Mouse (Mus musculus): ENCODE results near the gene Sec24b.

The Sec24b gene

GRCm38 (mm10) chr3:129970529-129971515 lies 90.5 kb downstream of the Sec24b start:
- DNase-seq: no peak

- DNase-seq: no peak
Measured at GRCm38 (mm10) chr3:129969432-129970395, 91.6 kb downstream of the Sec24b start, which contains the start of gene Mcub. Gene Mcub (minus strand): TSS chr3:129970206.

- no peak for DNase-seq
Measured at GRCm38 (mm10) chr3:129969031-129969430, 92.3 kb downstream of the Sec24b start.

- no peak for DNase-seq
Measured at GRCm38 (mm10) chr3:129967874-129968273, 93.5 kb downstream of the Sec24b start.

GRCm38 (mm10) chr3:129964681-129965080 lies 96.7 kb downstream of the Sec24b start:
- DNase-seq: no peak

DNA sequence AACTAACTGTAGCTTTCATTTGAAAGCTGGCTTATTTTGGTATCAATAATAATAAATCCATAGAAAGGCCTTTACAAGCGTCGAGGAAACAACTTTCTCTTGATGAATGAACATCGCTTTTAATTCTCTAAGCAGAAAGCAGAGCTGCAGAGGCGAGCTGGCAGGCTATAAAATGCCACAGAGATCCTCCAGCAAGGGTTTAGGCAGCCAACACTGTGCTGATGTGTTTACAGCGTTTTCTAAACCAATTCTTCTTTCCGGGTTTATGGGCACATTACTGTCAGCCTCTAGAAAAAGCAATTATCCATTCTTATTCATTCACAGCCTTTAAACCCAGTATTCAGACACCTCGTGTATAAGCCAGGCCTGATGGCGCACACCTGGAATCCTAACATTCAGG lies 98.8 kb downstream of the Sec24b start:
- no peak for DNase-seq

DNA sequence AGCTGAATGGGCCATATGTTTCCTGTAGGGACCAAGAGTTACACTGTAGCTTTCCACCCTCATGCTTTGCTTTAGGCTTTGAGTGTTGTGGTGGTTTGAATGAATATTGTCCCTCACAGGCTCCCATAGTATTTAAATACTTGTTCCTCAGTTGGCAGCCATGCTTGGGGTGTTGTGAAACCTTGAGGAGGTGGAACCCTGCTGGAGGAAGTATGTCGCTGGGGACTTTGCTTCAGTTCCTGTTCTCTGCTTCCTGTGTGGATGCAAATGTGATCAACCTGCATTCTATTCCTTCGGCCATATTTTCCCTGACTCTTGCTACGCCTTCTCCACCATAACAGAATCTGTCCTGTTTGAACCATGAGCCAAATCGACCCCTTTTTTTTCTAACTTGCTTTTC lies 108.1 kb downstream of the Sec24b start:
- DNase-seq: no peak

DNA sequence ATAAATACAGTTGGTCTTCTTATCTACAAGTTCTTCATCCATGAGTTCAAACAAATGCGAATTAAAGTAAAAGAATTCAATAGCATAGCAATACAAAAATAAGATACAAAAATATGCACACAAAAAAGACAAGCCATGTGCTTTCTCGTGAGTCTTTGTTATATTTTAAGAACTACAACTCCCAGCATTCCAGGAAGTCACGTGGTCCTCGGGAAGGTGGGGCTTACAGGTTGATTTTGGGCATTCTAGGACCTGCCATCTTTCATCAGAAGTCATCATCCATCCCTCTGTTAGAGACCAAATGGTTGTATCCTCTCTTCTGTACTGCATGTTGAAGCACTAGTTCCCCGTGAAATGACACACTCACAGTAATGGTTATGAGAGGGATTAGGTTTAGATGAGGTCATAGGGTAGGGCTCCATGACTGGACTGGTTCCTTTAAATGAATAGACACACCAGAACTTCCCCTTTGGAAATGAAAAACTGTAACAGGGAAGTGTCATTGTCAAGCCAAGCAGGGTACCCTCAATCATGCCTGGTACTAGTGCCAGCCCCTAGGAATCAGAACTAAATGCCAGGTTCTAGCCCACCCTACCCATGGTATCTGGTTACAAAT lies 112.1 kb downstream of the Sec24b start:
- DNase-seq: no peak

GRCm38 (mm10) chr3:129948359-129948758 lies 113.0 kb downstream of the Sec24b start:
- no peak for DNase-seq

- no peak for DNase-seq
Measured at GRCm38 (mm10) chr3:129946217-129946914, 115.0 kb downstream of the Sec24b start.

GRCm38 (mm10) chr3:129943813-129944212 lies 117.5 kb downstream of the Sec24b start:
- no peak for DNase-seq

DNA sequence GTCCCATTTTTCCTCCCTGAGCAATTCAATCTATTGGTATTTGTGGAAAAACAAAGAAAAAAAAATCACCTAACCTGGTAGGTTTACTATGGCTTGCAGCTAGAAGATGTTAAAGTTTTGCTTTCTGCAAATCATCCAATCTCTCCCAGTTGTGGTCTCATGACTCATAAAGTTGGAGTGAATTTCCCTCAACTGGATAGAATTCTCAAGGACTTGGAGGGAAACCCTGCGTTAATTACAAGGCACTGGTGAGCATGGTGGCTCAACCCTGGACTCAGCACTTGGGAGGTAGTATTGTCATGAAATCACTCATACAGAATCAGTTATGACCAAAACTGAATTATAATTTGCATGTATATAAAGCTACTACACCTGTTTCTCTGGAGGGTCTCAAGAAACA lies 120.1 kb downstream of the Sec24b start:
- no peak for DNase-seq

GRCm38 (mm10) chr3:129940780-129941179 lies 120.6 kb downstream of the Sec24b start:
- DNase-seq: no peak

DNA sequence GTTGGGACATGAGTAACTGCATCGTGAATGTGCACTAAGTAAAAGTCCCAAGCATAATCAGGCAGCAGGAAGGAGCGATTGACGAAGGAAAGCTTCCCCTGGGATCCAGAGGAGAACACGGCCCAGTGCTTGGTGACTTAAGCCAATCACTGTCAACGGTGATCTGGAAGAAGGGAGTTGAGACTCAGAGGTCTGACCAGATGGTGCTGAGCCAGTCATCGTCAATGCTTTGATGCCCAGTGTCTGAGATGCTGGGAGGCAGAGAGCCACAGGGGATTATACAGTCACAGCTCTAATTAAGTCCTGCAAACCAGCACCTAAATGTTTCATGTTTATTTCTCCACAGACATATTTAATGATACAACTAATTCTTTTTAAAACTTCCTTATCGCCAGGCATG lies 122.3 kb downstream of the Sec24b start:
- DNase-seq: no peak

DNA sequence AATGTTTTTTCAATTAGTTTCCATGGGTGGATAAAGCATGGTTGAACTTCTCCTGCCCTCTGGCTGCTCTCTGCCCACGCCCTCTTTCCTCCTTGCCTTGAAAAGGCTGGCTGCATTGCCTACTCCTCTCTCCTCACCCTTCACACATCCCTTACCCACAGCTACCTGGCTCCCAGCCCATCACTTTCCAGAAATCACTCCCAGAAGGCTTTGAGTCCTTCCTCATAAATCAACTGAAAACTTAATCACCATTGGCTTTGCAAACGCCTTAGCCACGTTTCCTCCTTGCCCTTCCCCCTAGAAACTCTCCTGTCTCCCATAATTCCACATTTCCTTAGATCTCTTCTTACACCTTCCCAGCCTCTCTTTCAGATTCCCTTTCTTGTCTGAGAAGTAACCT lies 123.5 kb downstream of the Sec24b start:
- DNase-seq: no peak

DNA sequence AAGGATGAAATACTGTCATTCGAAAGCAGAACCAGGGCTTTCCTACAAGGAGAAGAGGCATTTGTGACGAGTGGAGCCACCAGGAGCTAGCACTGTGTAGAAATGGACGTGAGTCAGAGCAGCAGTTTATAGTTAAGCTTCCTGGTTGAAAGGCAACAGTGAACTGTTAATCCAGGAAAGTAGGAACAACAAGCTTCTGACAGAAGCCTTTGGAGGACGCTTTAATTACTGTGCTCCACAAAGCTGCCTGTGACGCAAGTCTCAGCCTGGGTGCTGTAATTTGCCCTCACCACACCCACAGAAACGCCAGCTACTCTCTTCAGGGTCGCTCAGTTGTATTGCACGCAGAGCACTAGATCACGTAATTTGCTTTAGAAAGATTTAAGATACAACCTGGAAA lies 124.8 kb downstream of the Sec24b start:
- DNase-seq: no peak

Data from cerebellum, adult 9-11 months (tissue).